In the genomic region with DNA sequence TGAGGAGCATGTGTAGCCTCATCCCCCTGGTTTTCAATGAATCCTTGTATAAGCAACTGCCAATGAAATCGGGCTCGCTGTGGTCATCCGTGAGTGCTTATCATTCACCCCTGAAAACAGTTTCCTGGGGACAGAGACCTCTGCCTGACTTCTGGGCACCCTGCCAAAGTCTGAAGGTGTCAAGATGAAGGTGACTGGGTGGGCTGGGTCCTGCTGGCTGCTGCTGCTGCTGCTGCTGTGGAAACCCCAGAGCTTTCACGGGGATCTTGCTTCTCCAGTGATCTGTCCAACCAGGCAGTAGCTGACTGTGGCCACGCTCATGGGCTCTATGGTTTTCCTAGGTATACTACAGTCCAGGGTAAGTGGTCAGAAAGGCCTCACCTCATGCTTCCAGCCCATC, we compare ENCODE assay signal across 23 mouse cellular contexts. TPM values are rescaled to one million over a fixed set of nuclear protein-coding genes. Genes with fewer than 3 reads are reported as not detected.
DNase-seq lines count a peak whose midpoint lies in the region; ATAC-seq and TF ChIP-seq lines count a peak whose summit lies in the region.
"Had no signal": no experiment of that assay in that cellular context is flagged by ENCODE, and none has a peak within 500 bp of the region (broad histone marks: within the 10 kb centered on the region; RNA-seq: fewer than 3 reads in every experiment).

No protein-coding gene starts in this region.

- no peaks in the 10 kb centered on the region for H3K27me3 ChIP-seq in kidney, adult 2 months (replicated peaks; ENCODE audit: control insufficient read depth, insufficient read depth, low read length)
- H3K27me3 ChIP-seq in kidney, embryonic 15.5 days: no peaks in the 10 kb centered on the region
- H3K27me3 ChIP-seq: Patski had no signal

- no peak for ATAC-seq in kidney, embryonic 15.5 days (replicated peaks; ENCODE audit: low FRiP score)
- ATAC-seq: activated CD4-positive, CD25-positive, alpha-beta regulatory T cell, adult 4 months; CD4-positive, CD25-positive, alpha-beta regulatory T cell, adult 4 months; forebrain, embryonic 13.5 days; forebrain, embryonic 15.5 days; Patski had no signal

- H3K9me3 ChIP-seq in kidney, embryonic 15.5 days (replicated peaks): no peaks in the 10 kb centered on the region
- H3K9me3 ChIP-seq: embryonic facial prominence, embryonic 10.5 days; embryonic facial prominence, embryonic 12.5 days; forebrain, embryonic 13.5 days; forebrain, embryonic 15.5 days; G1E had no signal

- H3K4me1 ChIP-seq in kidney, adult 2 months (ENCODE audit: control insufficient read depth, insufficient read depth, low read length): peaks cover 25% of the 10 kb centered on the region; the same call in 1 of the 2 replicates
- H3K4me1 ChIP-seq in kidney, embryonic 15.5 days: peaks cover 22% of the 10 kb centered on the region

- no peak overlapping the region for H3K9ac ChIP-seq in kidney, embryonic 15.5 days
- H3K9ac ChIP-seq: embryonic facial prominence, embryonic 12.5 days; forebrain, embryonic 13.5 days; forebrain, embryonic 15.5 days had no signal

- no peak overlapping the region for H3K4me2 ChIP-seq in kidney, embryonic 15.5 days
- H3K4me2 ChIP-seq: embryonic facial prominence, embryonic 12.5 days; forebrain, embryonic 13.5 days; forebrain, embryonic 15.5 days had no signal

- no peak for TF ChIP-seq CTCF in kidney, adult 2 months (conservative IDR thresholded peaks at IDR 0.05; ENCODE audit: insufficient read depth, insufficient read length, low read depth, low read length)

- WGBS in kidney, adult 2 months: 35% methylated on average over 5 of the region's 5 CpGs
- 76% methylated on average over 5 of the region's 5 CpGs for WGBS in kidney, embryonic 15.5 days

- no peak for TF ChIP-seq POLR2A in kidney, adult 2 months (IDR thresholded peaks at IDR 0.05; ENCODE audit: low read depth, low read length)

- DNase-seq in kidney, adult 11 months: peak; percentile 24
- DNase-seq in kidney, postnatal 4 days: no peak
- no peak for DNase-seq in kidney, adult 2 months
- DNase-seq in kidney, postnatal 10 days: peak; percentile 37
- DNase-seq in kidney, postnatal 14 days: no peak
- DNase-seq: adrenal gland, adult 8-10 months; adrenal gland, postnatal 14 days; adrenal gland, postnatal 36 days; B cell, adult 2 months; cerebellum, adult 11-12 months; cerebellum, adult 2 months; cerebellum, adult 9-10 months; cerebellum, postnatal 10 days; cerebellum, postnatal 25 days had no signal

- peaks cover 7% of the 10 kb centered on the region; the same call in 1 of the 2 replicates for H3K36me3 ChIP-seq in kidney, adult 2 months (ENCODE audit: control insufficient read depth, insufficient read depth, low read length)
- no peaks in the 10 kb centered on the region for H3K36me3 ChIP-seq in kidney, embryonic 15.5 days
- H3K36me3 ChIP-seq: embryonic facial prominence, embryonic 10.5 days; embryonic facial prominence, embryonic 12.5 days; forebrain, embryonic 15.5 days; G1E had no signal

- H3K27ac ChIP-seq in kidney, adult 2 months (ENCODE audit: insufficient read depth, low read depth, low read length): peak overlapping the region; percentile 60
- H3K27ac ChIP-seq in kidney, embryonic 15.5 days: no peak overlapping the region
- H3K27ac ChIP-seq: embryonic facial prominence, embryonic 10.5 days; embryonic facial prominence, embryonic 12.5 days; forebrain, embryonic 13.5 days; forebrain, embryonic 15.5 days had no signal

- H3K4me3 ChIP-seq in kidney, adult 2 months (ENCODE audit: insufficient read depth, low read depth, low read length): no peak overlapping the region
- H3K4me3 ChIP-seq in kidney, embryonic 15.5 days (replicated peaks): no peak overlapping the region
- H3K4me3 ChIP-seq: embryonic facial prominence, embryonic 10.5 days; embryonic facial prominence, embryonic 12.5 days; forebrain, embryonic 13.5 days; forebrain, embryonic 15.5 days had no signal

RNA-seq across cellular contexts. Expression of a gene that starts 10.7 kb away (rescaled TPM):
- polyA plus RNA-seq in kidney, adult 2 months (2012; rRNA removed): 8,481 and 8,923 TPM in 2 replicates
- polyA plus RNA-seq in kidney, embryonic 15.5 days (2015; fragmentation: Nextera tagmentation; extraction: Ambion mirVana): 451 and 476 TPM in 2 replicates
- polyA plus RNA-seq: CD4-positive, CD25-positive, alpha-beta regulatory T cell, adult 4 months; G1E had no signal

RNA-seq across cellular contexts. Expression of a gene that starts 16.2 kb away (rescaled TPM):
- polyA plus RNA-seq in kidney, adult 2 months (2012; rRNA removed): 0.43 and 0.80 TPM in 2 replicates
- 0.13 and 0.30 TPM in 2 replicates for polyA plus RNA-seq in kidney, embryonic 15.5 days (2015; fragmentation: Nextera tagmentation; extraction: Ambion mirVana)
- polyA plus RNA-seq: activated CD4-positive, CD25-positive, alpha-beta regulatory T cell, adult 4 months; CD4-positive, CD25-positive, alpha-beta regulatory T cell, adult 4 months; G1E had no signal

RNA-seq across cellular contexts. Expression of a gene that starts 40.2 kb away (rescaled TPM):
- polyA plus RNA-seq in kidney, adult 2 months (2012; rRNA removed): 16.3 and 20.3 TPM in 2 replicates
- polyA plus RNA-seq in kidney, embryonic 15.5 days (2015; fragmentation: Nextera tagmentation; extraction: Ambion mirVana): 178 and 187 TPM in 2 replicates
- polyA plus RNA-seq: CD4-positive, CD25-positive, alpha-beta regulatory T cell, adult 4 months; G1E had no signal

Comparison
In these comparisons a context has a peak if more than half of its experiments do, and no peak if none do; other contexts are left out.
1. DNase-seq: peak in kidney, adult 11 months (single experiment) and kidney, postnatal 10 days (single experiment); none in kidney, postnatal 4 days (0 of 2), kidney, adult 2 months (single experiment) and kidney, postnatal 14 days (single experiment).
2. RNA of a gene that starts 10.7 kb away (polyA plus RNA-seq): 8,481 to 8,923 TPM in kidney, adult 2 months; 451 to 476 TPM in kidney, embryonic 15.5 days; every median in the first group is over 10 times any median in the second.